Mouse (Mus musculus): ENCODE measurements at regions not wholly inside any gene's neighbourhood (a gene's known extent, or its start where the extent isn't known, plus 50 kb on each side); places are given as distances from the start of the nearest gene placed in this dataset.

GRCm38 (mm10) chr1:35813625-35814024 is 254.6 kb upstream of the Hs6st1 start:
- no peak overlapping the region for H3K9ac ChIP-seq
- no peak overlapping the region for H3K4me2 ChIP-seq (replicated peaks)
- H3K9me3 ChIP-seq (replicated peaks) = no peaks in the 10 kb centered on the region
- no peak overlapping the region for H3K27ac ChIP-seq
- H3K36me3 ChIP-seq = no peaks in the 10 kb centered on the region
- no peak for ATAC-seq (ENCODE audit: low FRiP score)
- H3K4me1 ChIP-seq = peaks cover 3% of the 10 kb centered on the region; the same call in 1 of the 2 replicates
- H3K27me3 ChIP-seq = no peaks in the 10 kb centered on the region
- WGBS = 90% methylated on average over 5 of the region's 5 CpGs
- H3K4me3 ChIP-seq = no peak overlapping the region

DNA sequence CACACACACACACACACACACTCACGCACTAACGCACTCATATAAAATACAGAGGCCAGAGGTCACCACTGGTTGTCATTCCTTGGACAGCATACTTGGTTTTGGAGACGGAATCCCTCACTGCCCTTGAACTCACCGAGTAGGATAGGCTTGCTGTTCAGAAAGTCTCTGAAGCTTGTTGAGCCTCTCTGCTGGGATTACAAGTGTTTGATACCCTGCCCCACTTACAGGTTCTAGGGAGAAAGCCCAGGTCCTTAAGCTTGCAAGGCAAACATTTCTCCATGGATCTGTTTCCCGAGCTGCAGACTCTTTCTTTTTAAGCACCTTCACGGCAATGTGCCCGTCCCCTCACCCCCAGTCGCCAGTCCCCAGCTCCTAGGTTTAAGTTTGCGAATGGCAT is 254.0 kb upstream of the Hs6st1 start:
- Histone ChIP-seq H3K27ac (no peak overlapping the region), H3K36me3 (no peaks in the 10 kb centered on the region), H3K27me3 (no peaks in the 10 kb centered on the region), H3K4me1 (peaks cover 3% of the 10 kb centered on the region; the same call in 1 of the 2 replicates), H3K9ac (no peak overlapping the region), H3K9me3 (replicated peaks) (no peaks in the 10 kb centered on the region), H3K4me2 (replicated peaks) (no peak overlapping the region), H3K4me3 (no peak overlapping the region)
- no peak for ATAC-seq (ENCODE audit: low FRiP score)
- 86% methylated on average over 9 of the region's 9 CpGs for WGBS

- Histone ChIP-seq H3K27me3 (no peaks in the 10 kb centered on the region), H3K36me3 (no peaks in the 10 kb centered on the region), H3K4me2 (replicated peaks) (no peak overlapping the region), H3K9ac (no peak overlapping the region), H3K4me1 (peaks cover 3% of the 10 kb centered on the region; the same call in 1 of the 2 replicates), H3K9me3 (replicated peaks) (no peaks in the 10 kb centered on the region), H3K4me3 (no peak overlapping the region), H3K27ac (no peak overlapping the region)
- WGBS = 96% methylated on average over 3 of the region's 3 CpGs
- ATAC-seq (ENCODE audit: low FRiP score) = no peak
These were observed 253.4 kb upstream of the Hs6st1 start for GRCm38 (mm10) chr1:35814751-35815150.

- Histone ChIP-seq H3K9me3 (replicated peaks) (no peaks in the 10 kb centered on the region), H3K9ac (no peak overlapping the region), H3K36me3 (no peaks in the 10 kb centered on the region), H3K4me3 (no peak overlapping the region), H3K27me3 (no peaks in the 10 kb centered on the region), H3K4me2 (replicated peaks) (no peak overlapping the region), H3K4me1 (peaks cover 12% of the 10 kb centered on the region; the same call in 1 of the 2 replicates), H3K27ac (no peak overlapping the region)
- no peak for ATAC-seq (ENCODE audit: low FRiP score)
- WGBS = 94% methylated on average over 6 of the region's 6 CpGs
These were observed 246.4 kb upstream of the Hs6st1 start for GRCm38 (mm10) chr1:35821791-35822190.

GRCm38 (mm10) chr1:35822376-35823202 is 245.6 kb upstream of the Hs6st1 start:
- Histone ChIP-seq H3K4me2 (replicated peaks) (peak overlapping the region; percentile 24; the same call in 1 of the 2 replicates), H3K4me3 (no peak overlapping the region), H3K27me3 (no peaks in the 10 kb centered on the region), H3K4me1 (peaks cover 12% of the 10 kb centered on the region; the same call in 1 of the 2 replicates), H3K9ac (no peak overlapping the region), H3K27ac (no peak overlapping the region), H3K36me3 (no peaks in the 10 kb centered on the region), H3K9me3 (replicated peaks) (no peaks in the 10 kb centered on the region)
- no peak for ATAC-seq (ENCODE audit: low FRiP score)
- 34% methylated on average over 19 of the region's 19 CpGs for WGBS

GRCm38 (mm10) chr1:35823496-35823895 is 244.7 kb upstream of the Hs6st1 start:
- H3K9ac ChIP-seq = no peak overlapping the region
- H3K4me1 ChIP-seq = peaks cover 12% of the 10 kb centered on the region; the same call in 1 of the 2 replicates
- H3K27me3 ChIP-seq = no peaks in the 10 kb centered on the region
- H3K4me2 ChIP-seq (replicated peaks) = no peak overlapping the region
- H3K36me3 ChIP-seq = no peaks in the 10 kb centered on the region
- 0 out of 2 replicates have a peak, but pooled peaks cover 2% of the 10 kb centered on the region for H3K9me3 ChIP-seq (replicated peaks)
- no peak overlapping the region for H3K4me3 ChIP-seq
- ATAC-seq (ENCODE audit: low FRiP score) = no peak
- WGBS = 88% methylated on average over 4 of the region's 4 CpGs
- no peak overlapping the region for H3K27ac ChIP-seq

DNA sequence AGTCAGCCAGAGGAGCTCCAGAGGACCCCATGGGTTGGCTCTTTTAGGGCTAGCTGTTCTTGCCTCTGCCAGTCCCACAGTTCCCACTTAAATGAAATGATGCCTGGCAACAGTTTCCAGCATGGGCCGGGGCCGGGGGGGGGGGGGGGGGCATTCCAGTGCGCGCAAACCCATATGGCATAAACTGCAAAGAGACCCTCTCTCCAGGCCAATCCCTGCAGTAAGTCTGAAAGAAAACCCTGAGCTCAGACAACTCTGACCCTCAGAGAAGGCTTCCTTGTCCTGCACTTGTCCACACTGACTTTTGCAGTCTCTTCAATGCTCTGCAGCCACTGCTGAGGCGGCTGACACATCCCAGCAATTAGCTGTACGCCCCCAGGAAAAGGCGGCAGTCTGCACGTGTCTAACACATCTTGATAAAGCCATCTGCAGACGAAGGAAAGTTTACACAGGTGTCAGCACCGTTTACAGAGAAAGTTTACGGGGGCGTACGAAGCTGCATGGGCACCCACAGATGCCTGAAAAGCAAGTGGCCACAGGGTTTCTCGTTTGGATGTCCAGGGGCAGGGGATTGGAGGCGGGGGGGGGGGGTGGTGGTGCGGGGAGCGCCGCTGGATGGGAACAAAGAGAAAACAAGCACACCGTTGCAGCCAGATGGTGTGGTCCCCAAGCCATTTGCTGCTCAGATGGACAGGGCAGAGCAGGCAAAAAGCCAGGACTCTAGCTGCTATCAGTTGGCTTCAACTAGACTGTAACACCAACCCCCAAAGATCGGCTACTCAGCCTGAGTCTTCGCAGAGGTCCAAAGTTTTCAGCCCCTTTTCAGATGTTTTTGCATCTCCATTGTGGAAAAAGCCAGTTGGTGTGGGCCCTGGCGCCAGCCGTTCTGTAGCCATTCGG is 244.0 kb upstream of the Hs6st1 start:
- Histone ChIP-seq H3K4me1 (peaks cover 12% of the 10 kb centered on the region; the same call in 1 of the 2 replicates), H3K4me2 (replicated peaks) (no peak overlapping the region), H3K36me3 (no peaks in the 10 kb centered on the region), H3K9ac (no peak overlapping the region), H3K27ac (no peak overlapping the region), H3K4me3 (no peak overlapping the region), H3K27me3 (no peaks in the 10 kb centered on the region), H3K9me3 (replicated peaks) (0 out of 2 replicates have a peak, but pooled peaks cover 4% of the 10 kb centered on the region)
- WGBS = 52% methylated on average over 24 of the region's 24 CpGs
- no peak for ATAC-seq (ENCODE audit: low FRiP score)

GRCm38 (mm10) chr1:35825531-35825966 is 242.7 kb upstream of the Hs6st1 start:
- WGBS = 76% methylated on average over 10 of the region's 10 CpGs
- Histone ChIP-seq H3K4me3 (no peak overlapping the region), H3K4me1 (peaks cover 12% of the 10 kb centered on the region; the same call in 1 of the 2 replicates), H3K4me2 (replicated peaks) (no peak overlapping the region), H3K9me3 (replicated peaks) (0 out of 2 replicates have a peak, but pooled peaks cover 4% of the 10 kb centered on the region), H3K27me3 (no peaks in the 10 kb centered on the region), H3K36me3 (no peaks in the 10 kb centered on the region), H3K27ac (no peak overlapping the region), H3K9ac (no peak overlapping the region)
- ATAC-seq (ENCODE audit: low FRiP score) = no peak

GRCm38 (mm10) chr1:35826575-35827114 is 241.6 kb upstream of the Hs6st1 start:
- 85% methylated on average over 7 of the region's 7 CpGs for WGBS
- Histone ChIP-seq H3K27ac (no peak overlapping the region), H3K27me3 (no peaks in the 10 kb centered on the region), H3K36me3 (no peaks in the 10 kb centered on the region), H3K4me2 (replicated peaks) (no peak overlapping the region), H3K4me1 (peaks cover 12% of the 10 kb centered on the region; the same call in 1 of the 2 replicates), H3K4me3 (no peak overlapping the region), H3K9ac (no peak overlapping the region), H3K9me3 (replicated peaks) (0 out of 2 replicates have a peak, but pooled peaks cover 4% of the 10 kb centered on the region)
- ATAC-seq (ENCODE audit: low FRiP score) = no peak

DNA sequence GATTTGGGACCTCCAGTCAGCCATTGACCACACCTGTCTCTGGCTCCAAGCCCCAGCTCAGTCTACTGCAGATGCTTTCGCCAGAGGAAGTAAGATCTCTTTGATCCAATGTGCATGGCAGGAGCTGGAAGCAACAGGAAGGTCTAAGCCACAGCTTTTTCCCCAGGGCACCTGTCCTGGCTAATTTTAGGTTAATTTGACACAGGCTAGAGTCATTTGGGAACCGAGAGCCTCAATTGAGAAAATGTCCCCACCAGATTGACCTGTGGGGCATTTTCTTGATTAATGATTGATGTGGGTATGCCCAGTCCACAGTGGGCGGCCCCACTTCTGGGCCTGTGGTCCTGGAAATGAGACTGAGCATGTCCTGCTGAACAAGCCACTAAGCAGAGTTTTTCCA is 240.7 kb upstream of the Hs6st1 start:
- Histone ChIP-seq H3K9me3 (replicated peaks) (0 out of 2 replicates have a peak, but pooled peaks cover 4% of the 10 kb centered on the region), H3K4me3 (no peak overlapping the region), H3K27ac (no peak overlapping the region), H3K4me1 (peaks cover 9% of the 10 kb centered on the region; the same call in 1 of the 2 replicates), H3K27me3 (no peaks in the 10 kb centered on the region), H3K36me3 (no peaks in the 10 kb centered on the region), H3K9ac (no peak overlapping the region), H3K4me2 (replicated peaks) (no peak overlapping the region)
- no peak for ATAC-seq (ENCODE audit: low FRiP score)
- WGBS = 60% methylated on average over 3 of the region's 3 CpGs

DNA sequence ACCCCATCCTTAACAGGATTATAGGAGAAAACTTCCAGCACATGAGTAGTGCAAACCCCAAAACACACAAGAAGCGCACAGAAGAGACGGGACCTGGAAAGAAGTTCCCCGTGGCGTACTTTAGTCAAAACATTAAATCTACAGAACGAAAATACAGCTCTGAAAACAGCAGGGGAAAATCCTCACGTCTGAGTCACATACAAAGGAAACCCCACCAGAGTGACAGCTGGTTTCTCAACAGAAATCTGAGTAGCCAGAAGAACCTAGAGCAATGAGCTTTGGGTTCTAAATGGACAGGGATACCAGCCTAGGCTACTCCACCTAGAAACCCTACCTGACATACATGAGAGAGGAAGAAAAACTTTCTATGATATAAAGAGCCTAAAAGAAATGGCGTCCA is 234.0 kb upstream of the Hs6st1 start:
- Histone ChIP-seq H3K9ac (no peak overlapping the region), H3K4me2 (replicated peaks) (no peak overlapping the region), H3K4me3 (no peak overlapping the region), H3K27me3 (no peaks in the 10 kb centered on the region), H3K27ac (no peak overlapping the region), H3K9me3 (replicated peaks) (no peaks in the 10 kb centered on the region), H3K4me1 (no peaks in the 10 kb centered on the region), H3K36me3 (no peaks in the 10 kb centered on the region)
- no peak for ATAC-seq (ENCODE audit: low FRiP score)
- whole genome bisulfite sequencing = 79% methylated on average over 7 of the region's 7 CpGs

- Histone ChIP-seq H3K27me3 (no peaks in the 10 kb centered on the region), H3K4me1 (no peaks in the 10 kb centered on the region), H3K36me3 (no peaks in the 10 kb centered on the region), H3K27ac (no peak overlapping the region), H3K9ac (no peak overlapping the region), H3K4me3 (no peak overlapping the region), H3K4me2 (replicated peaks) (no peak overlapping the region), H3K9me3 (replicated peaks) (no peaks in the 10 kb centered on the region)
- 90% methylated on average over 5 of the region's 5 CpGs for WGBS
- no peak for ATAC-seq (ENCODE audit: low FRiP score)
These were observed 231.6 kb upstream of the Hs6st1 start for GRCm38 (mm10) chr1:35836552-35836951.

Data from hindbrain, embryonic 12.5 days (tissue).